Mouse (Mus musculus): ENCODE measurements around the gene Dock9. TPM values are rescaled to one million over a fixed set of nuclear protein-coding genes. Genes with fewer than 3 reads are reported as not detected.

The Dock9 gene
- polyA plus RNA-seq, 1 experiment from 2014 or later: 5.2 TPM

- Histone ChIP-seq H3K9ac (ENCODE audit: low read depth, low read length) (no peak overlapping the region), H3K4me1 (replicated peaks; ENCODE audit: control insufficient read depth, insufficient read depth, low read length) (peaks cover 2% of the 10 kb centered on the region; the same call in 1 of the 2 replicates), H3K27me3 (replicated peaks; ENCODE audit: control insufficient read depth, insufficient read depth, low read length) (no peaks in the 10 kb centered on the region), H3K9me3 (ENCODE audit: control insufficient read depth, low read length) (no peaks in the 10 kb centered on the region), H3K36me3 (ENCODE audit: control insufficient read depth, insufficient read depth, low read length) (no peaks in the 10 kb centered on the region), H3K4me3 (ENCODE audit: low read depth, low read length) (no peak overlapping the region), H3K4me2 (no peak overlapping the region), H3K27ac (ENCODE audit: low read depth, low read length) (no peak overlapping the region)
- DNase-seq (ENCODE audit: low spot score): no peak
- 84% methylated on average over 8 of the region's 8 CpGs for WGBS
- ATAC-seq (replicated peaks; ENCODE audit: low FRiP score): no peak
Measured at GRCm38 (mm10) chr14:121737277-121737676, 60.4 kb downstream of the Dock9 start.

- 57% methylated on average over 7 of the region's 7 CpGs for WGBS
- H3K4me2 ChIP-seq: no peak overlapping the region
- ATAC-seq (replicated peaks; ENCODE audit: low FRiP score) (no peak), DNase-seq (ENCODE audit: low spot score) (no peak)
- no peaks in the 10 kb centered on the region for H3K27me3 ChIP-seq (replicated peaks; ENCODE audit: control insufficient read depth, insufficient read depth, low read length)
- H3K27ac ChIP-seq (ENCODE audit: low read depth, low read length): no peak overlapping the region
- no peaks in the 10 kb centered on the region for H3K36me3 ChIP-seq (ENCODE audit: control insufficient read depth, insufficient read depth, low read length)
- no peak overlapping the region for H3K4me3 ChIP-seq (ENCODE audit: low read depth, low read length)
- H3K4me1 ChIP-seq (replicated peaks; ENCODE audit: control insufficient read depth, insufficient read depth, low read length): peaks cover 16% of the 10 kb centered on the region
- H3K9me3 ChIP-seq (ENCODE audit: control insufficient read depth, low read length): no peaks in the 10 kb centered on the region
- H3K9ac ChIP-seq (ENCODE audit: low read depth, low read length): no peak overlapping the region
Measured at GRCm38 (mm10) chr14:121735678-121736077, 62.0 kb downstream of the Dock9 start.

- ATAC-seq (replicated peaks; ENCODE audit: low FRiP score): no peak
Measured at GRCm38 (mm10) chr14:121734217-121734616, 63.4 kb downstream of the Dock9 start.

GRCm38 (mm10) chr14:121733694-121734093, 63.9 kb downstream of the Dock9 start:
- 94% methylated on average over 12 of the region's 12 CpGs for WGBS
- no peak overlapping the region for H3K4me3 ChIP-seq (ENCODE audit: low read depth, low read length)
- H3K4me2 ChIP-seq: no peak overlapping the region
- H3K4me1 ChIP-seq (replicated peaks; ENCODE audit: control insufficient read depth, insufficient read depth, low read length): peaks cover 19% of the 10 kb centered on the region
- no peak for DNase-seq (ENCODE audit: low spot score)
- no peak overlapping the region for H3K9ac ChIP-seq (ENCODE audit: low read depth, low read length)
- H3K36me3 ChIP-seq (ENCODE audit: control insufficient read depth, insufficient read depth, low read length): no peaks in the 10 kb centered on the region
- ATAC-seq (replicated peaks; ENCODE audit: low FRiP score): no peak
- H3K9me3 ChIP-seq (ENCODE audit: control insufficient read depth, low read length): no peaks in the 10 kb centered on the region
- no peak overlapping the region for H3K27ac ChIP-seq (ENCODE audit: low read depth, low read length)
- H3K27me3 ChIP-seq (replicated peaks; ENCODE audit: control insufficient read depth, insufficient read depth, low read length): no peaks in the 10 kb centered on the region

More at GRCm38 (mm10) chr14:121734217-121734616, 63.4 kb downstream of the Dock9 start:
- Histone ChIP-seq H3K27ac (ENCODE audit: low read depth, low read length) (no peak overlapping the region), H3K4me2 (no peak overlapping the region), H3K27me3 (replicated peaks; ENCODE audit: control insufficient read depth, insufficient read depth, low read length) (no peaks in the 10 kb centered on the region), H3K9ac (ENCODE audit: low read depth, low read length) (no peak overlapping the region), H3K4me3 (ENCODE audit: low read depth, low read length) (no peak overlapping the region), H3K4me1 (replicated peaks; ENCODE audit: control insufficient read depth, insufficient read depth, low read length) (peaks cover 19% of the 10 kb centered on the region), H3K36me3 (ENCODE audit: control insufficient read depth, insufficient read depth, low read length) (no peaks in the 10 kb centered on the region), H3K9me3 (ENCODE audit: control insufficient read depth, low read length) (no peaks in the 10 kb centered on the region)
- WGBS: 79% methylated on average over 7 of the region's 7 CpGs
- no peak for DNase-seq (ENCODE audit: low spot score)

GRCm38 (mm10) chr14:121732196-121732595, 65.4 kb downstream of the Dock9 start:
- no peak overlapping the region for H3K9ac ChIP-seq (ENCODE audit: low read depth, low read length)
- H3K27me3 ChIP-seq (replicated peaks; ENCODE audit: control insufficient read depth, insufficient read depth, low read length): no peaks in the 10 kb centered on the region
- H3K9me3 ChIP-seq (ENCODE audit: control insufficient read depth, low read length): no peaks in the 10 kb centered on the region
- H3K4me1 ChIP-seq (replicated peaks; ENCODE audit: control insufficient read depth, insufficient read depth, low read length): peaks cover 19% of the 10 kb centered on the region
- peak overlapping the region; percentile 10; the same call in 1 of the 2 replicates for H3K4me3 ChIP-seq (ENCODE audit: low read depth, low read length)
- peak overlapping the region; percentile 64; the same call in 1 of the 2 replicates for H3K27ac ChIP-seq (ENCODE audit: low read depth, low read length)
- H3K4me2 ChIP-seq: peak overlapping the region; percentile 64
- WGBS: 16% methylated on average over 8 of the region's 8 CpGs
- peak; percentile 53 for ATAC-seq (replicated peaks; ENCODE audit: low FRiP score)
- H3K36me3 ChIP-seq (ENCODE audit: control insufficient read depth, insufficient read depth, low read length): no peaks in the 10 kb centered on the region
- no peak for DNase-seq (ENCODE audit: low spot score)

GRCm38 (mm10) chr14:121731688-121732168, 65.9 kb downstream of the Dock9 start:
- peak; percentile 67 for DNase-seq (ENCODE audit: low spot score)
- Histone ChIP-seq H3K4me2 (peak overlapping the region; percentile 64), H3K9ac (ENCODE audit: low read depth, low read length) (no peak overlapping the region), H3K27me3 (replicated peaks; ENCODE audit: control insufficient read depth, insufficient read depth, low read length) (no peaks in the 10 kb centered on the region), H3K4me1 (replicated peaks; ENCODE audit: control insufficient read depth, insufficient read depth, low read length) (peaks cover 19% of the 10 kb centered on the region), H3K4me3 (ENCODE audit: low read depth, low read length) (peak overlapping the region; percentile 10; the same call in 1 of the 2 replicates), H3K9me3 (ENCODE audit: control insufficient read depth, low read length) (no peaks in the 10 kb centered on the region), H3K27ac (ENCODE audit: low read depth, low read length) (peak overlapping the region; percentile 64), H3K36me3 (ENCODE audit: control insufficient read depth, insufficient read depth, low read length) (no peaks in the 10 kb centered on the region)
- peak; percentile 97 for ATAC-seq (replicated peaks; ENCODE audit: low FRiP score)
- 13% methylated on average over 6 of the region's 6 CpGs for WGBS

GRCm38 (mm10) chr14:121730966-121731365, 66.7 kb downstream of the Dock9 start:
- 52% methylated on average over 3 of the region's 3 CpGs for WGBS
- Histone ChIP-seq H3K4me2 (peak overlapping the region; percentile 64; the same call in 1 of the 2 replicates), H3K4me1 (replicated peaks; ENCODE audit: control insufficient read depth, insufficient read depth, low read length) (peaks cover 19% of the 10 kb centered on the region), H3K9ac (ENCODE audit: low read depth, low read length) (no peak overlapping the region), H3K9me3 (ENCODE audit: control insufficient read depth, low read length) (no peaks in the 10 kb centered on the region), H3K4me3 (ENCODE audit: low read depth, low read length) (no peak overlapping the region), H3K27me3 (replicated peaks; ENCODE audit: control insufficient read depth, insufficient read depth, low read length) (no peaks in the 10 kb centered on the region), H3K36me3 (ENCODE audit: control insufficient read depth, insufficient read depth, low read length) (no peaks in the 10 kb centered on the region), H3K27ac (ENCODE audit: low read depth, low read length) (peak overlapping the region; percentile 55; the same call in 1 of the 2 replicates)
- ATAC-seq (replicated peaks; ENCODE audit: low FRiP score): peak; percentile 16
- no peak for DNase-seq (ENCODE audit: low spot score)

- H3K27ac ChIP-seq (ENCODE audit: low read depth, low read length): no peak overlapping the region
- no peaks in the 10 kb centered on the region for H3K9me3 ChIP-seq (ENCODE audit: control insufficient read depth, low read length)
- H3K4me1 ChIP-seq (replicated peaks; ENCODE audit: control insufficient read depth, insufficient read depth, low read length): peaks cover 19% of the 10 kb centered on the region
- ATAC-seq (replicated peaks; ENCODE audit: low FRiP score) (no peak), DNase-seq (ENCODE audit: low spot score) (no peak)
- H3K36me3 ChIP-seq (ENCODE audit: control insufficient read depth, insufficient read depth, low read length): no peaks in the 10 kb centered on the region
- H3K4me2 ChIP-seq: no peak overlapping the region
- H3K4me3 ChIP-seq (ENCODE audit: low read depth, low read length): no peak overlapping the region
- H3K9ac ChIP-seq (ENCODE audit: low read depth, low read length): no peak overlapping the region
- no peaks in the 10 kb centered on the region for H3K27me3 ChIP-seq (replicated peaks; ENCODE audit: control insufficient read depth, insufficient read depth, low read length)
- WGBS: 72% methylated on average over 8 of the region's 8 CpGs
Measured at GRCm38 (mm10) chr14:121727996-121728395, 69.6 kb downstream of the Dock9 start.

GRCm38 (mm10) chr14:121724501-121724900, 73.1 kb downstream of the Dock9 start:
- 84% methylated on average over 8 of the region's 8 CpGs for WGBS
- no peak for ATAC-seq (replicated peaks; ENCODE audit: low FRiP score)

More at GRCm38 (mm10) chr14:121724501-121724900, 73.1 kb downstream of the Dock9 start:
- DNase-seq (ENCODE audit: low spot score): no peak
- Histone ChIP-seq H3K9ac (ENCODE audit: low read depth, low read length) (no peak overlapping the region), H3K9me3 (ENCODE audit: control insufficient read depth, low read length) (no peaks in the 10 kb centered on the region), H3K4me3 (ENCODE audit: low read depth, low read length) (no peak overlapping the region), H3K4me2 (no peak overlapping the region), H3K27ac (ENCODE audit: low read depth, low read length) (no peak overlapping the region), H3K27me3 (replicated peaks; ENCODE audit: control insufficient read depth, insufficient read depth, low read length) (no peaks in the 10 kb centered on the region), H3K36me3 (ENCODE audit: control insufficient read depth, insufficient read depth, low read length) (no peaks in the 10 kb centered on the region), H3K4me1 (replicated peaks; ENCODE audit: control insufficient read depth, insufficient read depth, low read length) (no peaks in the 10 kb centered on the region)
